Mouse (Mus musculus) G1E (cell line): ENCODE measurements at regions not wholly inside any gene's neighbourhood (a gene's known extent, or its start where the extent isn't known, plus 50 kb on each side); places are given as distances from the start of the nearest gene placed in this dataset.
A peak's percentile ranks its signal among the peaks of the same experiment; 100 is the strongest.

ENCODE experiments used
- ATAC-seq: 2 replicates; pipeline ENCODE4 v1.8.0; 2016; ENCODE audit warnings: mild to moderate bottlenecking; ENCODE audit not compliant: insufficient number of reproducible peaks, poor library complexity, low FRiP score, severe bottlenecking; ENCODE audit errors: extremely low read depth
- DNase-seq: peaks from one replicate; pipeline ENCODE4 v3.0.0; 2012; ENCODE audit warnings: low spot score
- H3K27me3 ChIP-seq: 2 replicates; pipeline ENCODE4 v1.6.1; 2012; ENCODE audit warnings: mild to moderate bottlenecking, low read length, inconsistent platforms; ENCODE audit not compliant: insufficient read depth
- H3K36me3 ChIP-seq: replicated peaks from 2 replicates; pipeline ENCODE3; 2012; ENCODE audit warnings: mild to moderate bottlenecking, inconsistent platforms
- H3K4me1 ChIP-seq: 2 replicates; pipeline ENCODE4 v1.6.1; 2012; ENCODE audit warnings: low read depth, low read length, inconsistent platforms, mixed read lengths; ENCODE audit not compliant: insufficient read depth
- H3K4me3 ChIP-seq: 2 replicates; pipeline ENCODE4 v1.5.1; 2012; ENCODE audit warnings: low read depth, mild to moderate bottlenecking, inconsistent platforms, low read length, moderate library complexity, mixed read lengths
- H3K9me3 ChIP-seq: replicated peaks from 2 replicates; pipeline ENCODE4 v1.6.1; 2012; ENCODE audit warnings: inconsistent platforms
- CTCF ChIP-seq: IDR thresholded peaks from 2 replicates; pipeline ENCODE4 v1.5.1; 2012; ENCODE audit warnings: low read depth, low read length, inconsistent platforms, mixed read lengths
- GATA1 ChIP-seq: IDR thresholded peaks from 2 replicates; pipeline ENCODE4 v1.6.1; 2012; ENCODE audit warnings: borderline replicate concordance, low read length, inconsistent platforms, mixed read lengths
- GATA2 ChIP-seq: IDR thresholded peaks from 2 replicates; pipeline ENCODE4 v1.6.1; 2012; ENCODE audit warnings: low read depth, low read length, inconsistent platforms, borderline replicate concordance
- POLR2AphosphoS5 ChIP-seq: IDR thresholded peaks from 2 replicates; pipeline ENCODE4 v1.6.1; 2012; ENCODE audit warnings: low read depth, low read length, inconsistent platforms; ENCODE audit not compliant: insufficient replicate concordance
- TAL1 ChIP-seq: conservative IDR thresholded peaks from 2 replicates; pipeline ENCODE4 v1.6.1; 2012; ENCODE audit warnings: low read depth, low read length, inconsistent platforms, mixed read lengths

DNA sequence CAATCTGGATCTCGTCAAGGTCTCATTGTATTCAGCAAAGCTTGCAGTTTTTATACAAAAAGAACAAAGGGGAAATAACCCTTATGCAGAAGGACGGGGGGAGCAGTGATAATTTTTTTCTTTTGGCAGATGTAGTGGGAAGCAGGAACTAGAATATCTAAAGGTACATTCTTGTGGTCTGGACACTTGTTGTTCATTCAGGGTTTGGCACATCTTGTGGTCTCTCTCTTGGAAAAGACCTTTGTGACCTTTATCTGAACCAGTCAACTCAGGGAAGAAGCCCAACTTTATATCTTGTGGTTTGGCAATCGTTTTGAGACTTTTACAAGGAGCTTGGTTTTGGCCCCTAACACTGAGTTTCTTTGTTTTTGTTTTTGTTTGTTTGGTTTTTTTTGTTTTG lies 910.3 kb upstream of the Pcdh17 start:
- no peak for TF ChIP-seq POLR2AphosphoS5
- no peak for TF ChIP-seq GATA1
- TF ChIP-seq CTCF = no peak
- no peak for TF ChIP-seq GATA2
- no peak for TF ChIP-seq TAL1
- no peak for DNase-seq
- no peaks in the 10 kb centered on the region for H3K9me3 ChIP-seq
- ATAC-seq = peak; percentile 28; the same call in 1 of the 2 replicates
- no peaks in the 10 kb centered on the region for H3K36me3 ChIP-seq
- no peaks in the 10 kb centered on the region for H3K27me3 ChIP-seq
- H3K4me3 ChIP-seq = no peak overlapping the region
- no peaks in the 10 kb centered on the region for H3K4me1 ChIP-seq
